Mouse (Mus musculus) spleen, adult 2 months (tissue): ENCODE measurements at regions not wholly inside any gene's neighbourhood (a gene's known extent, or its start where the extent isn't known, plus 50 kb on each side); places are given as distances from the start of the nearest gene placed in this dataset.

Source experiments
- CTCF ChIP-seq: fragments of 200-500 bp; IDR thresholded peaks from 2 replicates; pipeline ENCODE4 v1.5.1; 2011; ENCODE audit warnings: mild to moderate bottlenecking, inconsistent platforms; ENCODE audit not compliant: insufficient read depth, insufficient read length, insufficient replicate concordance; ENCODE audit errors: extremely low read depth
- POLR2A ChIP-seq: fragments of 200-500 bp; IDR thresholded peaks from 2 replicates; pipeline ENCODE4 v1.6.1; 2011; ENCODE audit warnings: low read depth, low read length, inconsistent platforms

DNA sequence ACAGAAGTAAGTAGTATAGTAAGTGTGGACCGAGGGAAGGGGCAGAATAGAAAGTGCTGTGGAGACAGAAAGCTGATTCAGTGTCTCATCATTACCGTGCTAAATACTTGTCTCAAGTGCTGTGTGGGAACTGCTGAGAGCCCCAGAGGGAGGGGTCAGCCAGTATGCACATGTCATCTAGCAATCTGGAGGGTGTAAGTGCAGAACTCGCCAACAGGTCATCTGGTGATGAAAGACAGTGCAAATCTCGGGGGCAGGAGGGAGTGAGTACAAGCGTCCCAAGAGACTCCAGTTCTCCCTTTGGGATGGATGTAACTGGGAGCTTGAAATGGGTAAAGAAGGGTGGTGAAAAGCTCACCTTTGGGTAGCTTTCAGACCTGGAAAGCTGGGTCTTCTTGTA is 535.7 kb downstream of the Bcl11a start:
- TF ChIP-seq CTCF: no peak
- no peak for TF ChIP-seq POLR2A
